Mouse (Mus musculus) midbrain, postnatal 0 days (tissue): ENCODE measurements around the gene Exoc2. TPM values are rescaled to one million over a fixed set of nuclear protein-coding genes. Genes with fewer than 3 reads are reported as not detected.

Source experiments
- ATAC-seq: fragments of 200-750 bp; cut with Nextera tagmentation; 2 replicates; pipeline ENCODE4 v1.8.0; 2017; ENCODE audit warnings: moderate number of reproducible peaks, mild to moderate bottlenecking, moderate TSS enrichment, moderate library complexity; ENCODE audit not compliant: low FRiP score
- DNase-seq: peaks from one replicate; pipeline ENCODE4 v3.0.0-alpha.2; 2015; ENCODE audit warnings: low spot score
- H3K27ac ChIP-seq: fragments of 300-500 bp; sonication (generic); 2 replicates; pipeline ENCODE4 v1.5.1; 2014; ENCODE audit warnings: low read depth, mild to moderate bottlenecking, low read length, mixed read lengths
- H3K27me3 ChIP-seq: fragments of 300-500 bp; sonication (generic); 2 replicates; pipeline ENCODE4 v1.6.1; 2014; ENCODE audit warnings: low read length, control low read depth, mixed read lengths; ENCODE audit not compliant: insufficient read depth
- H3K36me3 ChIP-seq: fragments of 300-500 bp; sonication (generic); 2 replicates; pipeline ENCODE4 v1.6.1; 2014; ENCODE audit warnings: low read length, control low read depth, mixed read lengths; ENCODE audit not compliant: insufficient read depth
- H3K4me1 ChIP-seq: fragments of 300-500 bp; sonication (generic); 2 replicates; pipeline ENCODE4 v1.6.1; 2014; ENCODE audit warnings: mild to moderate bottlenecking, control low read depth, antibody characterized with exemption, low read length, mixed read lengths; ENCODE audit not compliant: insufficient read depth
- H3K4me2 ChIP-seq: fragments of 300-500 bp; sonication (generic); 2 replicates; pipeline ENCODE4 v1.6.1; 2014; ENCODE audit warnings: low read depth, mild to moderate bottlenecking, low read length, mixed read lengths; ENCODE audit not compliant: poor library complexity, severe bottlenecking
- H3K4me3 ChIP-seq: fragments of 300-500 bp; sonication (generic); 2 replicates; pipeline ENCODE4 v1.5.1; 2014; ENCODE audit warnings: low read depth, mild to moderate bottlenecking, low read length, moderate library complexity
- H3K9ac ChIP-seq: fragments of 300-500 bp; sonication (generic); replicated peaks from 2 replicates; pipeline ENCODE4 v1.6.1; 2014; ENCODE audit warnings: mild to moderate bottlenecking, low read length, moderate library complexity, mixed read lengths; ENCODE audit not compliant: poor library complexity, severe bottlenecking
- H3K9me3 ChIP-seq: fragments of 300-500 bp; sonication (generic); 2 replicates; pipeline ENCODE4 v1.6.1; 2016; ENCODE audit warnings: low read length, control low read depth
- CTCF ChIP-seq: IDR thresholded peaks from 2 replicates; pipeline ENCODE4 v1.5.1; 2016; ENCODE audit warnings: antibody characterized with exemption, mild to moderate bottlenecking
- WGBS: fragments of 180-500 bp; shearing (Covaris S2); extraction: QIAGEN DNeasy Blood & Tissue Kit; methylation state at CpG from one replicate; pipeline ENCODE4 v1.1.7; 2014; 5-methylcytosine and 5-hydroxymethylcytosine counted together
- polyA plus RNA-seq: library from polyadenylated mRNA; unstranded; fragments of >200 nt; fragmentation: Nextera tagmentation; extraction: Ambion mirVana; gene quantifications from 2 replicates; pipeline ENCODE4 v1.2.1, GENCODE M21; 2015
- total RNA-seq: library from RNA; depleted of rRNA; stranded (reverse); fragments of >200 nt; gene quantifications from 2 replicates; pipeline ENCODE4 v1.2.3, GENCODE M21; 2014; rRNA removed

The Exoc2 gene
- 57.5 and 71.7 TPM in 2 replicates for total RNA-seq
- 38.2 and 40.0 TPM in 2 replicates for polyA plus RNA-seq

GRCm38 (mm10) chr13:30973501-30974246 lies at the start of gene Exoc2, which contains the start of gene Gm5447:
Gene Exoc2, minus strand, starts transcription at chr13:30974093.
Gene Gm5447, plus strand, starts transcription at chr13:30974204.
- H3K27me3 ChIP-seq: no peaks in the 10 kb centered on the region
- DNase-seq (peak; percentile 87), ATAC-seq (peak; percentile 98)
- peak within 1 kb of the TSS; percentile 94 for H3K4me3 ChIP-seq
- H3K4me2 ChIP-seq: peak within 1 kb of the TSS; percentile 62
- H3K36me3 ChIP-seq: no peaks in the 10 kb centered on the region
- under 1% methylated on average over 48 of the region's 54 CpGs for WGBS
- H3K4me1 ChIP-seq: peaks cover 3% of the 10 kb centered on the region
- peak within 1 kb of the TSS; percentile 96 for H3K9ac ChIP-seq
- peak within 1 kb of the TSS; percentile 93 for H3K27ac ChIP-seq
- TF ChIP-seq CTCF: no peak
- H3K9me3 ChIP-seq: no peaks in the 10 kb centered on the region

DNA sequence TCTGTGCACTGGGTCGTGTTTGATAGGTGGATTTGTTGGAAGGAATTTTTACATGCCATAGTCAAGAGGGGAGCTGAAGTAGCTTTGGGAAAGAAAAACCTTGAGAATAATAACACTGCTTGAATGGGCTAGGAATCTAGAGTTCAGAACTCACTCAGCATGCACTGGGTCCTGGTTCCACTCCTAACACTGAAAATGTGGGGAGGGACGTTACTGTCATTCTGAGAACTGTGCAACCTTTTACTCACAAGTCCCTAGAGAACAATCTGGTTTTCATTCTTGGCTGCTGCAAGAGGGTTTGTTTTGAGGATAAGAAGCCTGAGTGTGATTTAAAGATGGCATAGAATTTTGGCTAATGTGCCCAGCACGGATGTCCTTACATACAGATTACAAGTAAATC lies 49.8 kb upstream of the Exoc2 start:
- Histone ChIP-seq H3K27me3 (no peaks in the 10 kb centered on the region), H3K27ac (no peak overlapping the region), H3K4me2 (no peak overlapping the region), H3K4me3 (no peak overlapping the region), H3K36me3 (no peaks in the 10 kb centered on the region), H3K9me3 (no peaks in the 10 kb centered on the region), H3K9ac (no peak overlapping the region), H3K4me1 (no peaks in the 10 kb centered on the region)
- 81% methylated on average over 3 of the region's 3 CpGs for WGBS
- DNase-seq: no peak
- ATAC-seq: no peak
- TF ChIP-seq CTCF: no peak

DNA sequence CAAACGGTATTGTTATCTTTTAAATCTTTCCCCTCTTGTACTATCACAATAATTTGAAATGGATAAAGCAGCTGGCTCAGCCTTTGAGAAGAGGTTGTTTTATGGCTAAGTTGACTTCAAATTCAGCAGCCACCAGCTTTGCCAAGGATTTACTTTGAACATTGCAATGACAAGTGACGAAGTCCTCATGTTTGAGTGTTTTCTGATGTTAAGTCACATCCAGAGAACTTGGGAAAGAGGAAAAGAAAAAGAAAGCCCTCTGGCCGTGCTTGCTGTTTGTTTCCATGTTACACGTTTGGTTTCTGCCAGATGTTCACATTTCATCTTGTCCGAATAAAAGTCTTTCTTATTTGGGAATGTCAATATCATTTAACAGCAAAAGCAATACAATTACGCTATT lies 48.0 kb upstream of the Exoc2 start:
- TF ChIP-seq CTCF: no peak
- no peak for ATAC-seq
- no peak for DNase-seq
- no peaks in the 10 kb centered on the region for H3K36me3 ChIP-seq
- WGBS: 70% methylated on average over 6 of the region's 6 CpGs
- no peaks in the 10 kb centered on the region for H3K9me3 ChIP-seq
- no peak overlapping the region for H3K27ac ChIP-seq
- no peaks in the 10 kb centered on the region for H3K4me1 ChIP-seq
- no peak overlapping the region for H3K4me2 ChIP-seq
- no peak overlapping the region for H3K9ac ChIP-seq
- no peak overlapping the region for H3K4me3 ChIP-seq
- no peaks in the 10 kb centered on the region for H3K27me3 ChIP-seq

DNA sequence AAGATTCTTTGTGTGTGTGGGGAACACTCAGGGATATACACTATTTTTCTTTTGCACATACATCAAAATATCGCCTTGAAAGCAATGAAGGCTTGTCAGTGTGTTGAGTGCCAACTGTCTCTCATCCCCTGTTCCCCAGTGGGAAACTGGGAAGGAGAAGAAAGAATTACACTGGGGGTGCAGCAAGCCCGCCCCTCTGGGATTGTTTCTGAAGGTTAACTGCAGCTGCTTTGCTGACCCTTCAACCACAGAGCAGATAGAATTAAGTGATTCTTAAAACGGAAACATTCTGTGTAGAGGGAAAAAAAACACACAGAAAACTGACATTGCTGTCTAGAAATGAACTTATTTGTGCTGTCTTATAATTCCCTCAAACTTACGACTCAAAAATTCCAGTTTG lies 47.6 kb upstream of the Exoc2 start:
- 61% methylated on average over 4 of the region's 4 CpGs for WGBS
- H3K27ac ChIP-seq: no peak overlapping the region
- H3K27me3 ChIP-seq: no peaks in the 10 kb centered on the region

GRCm38 (mm10) chr13:31017545-31017944 lies 43.7 kb upstream of the Exoc2 start:
- H3K9me3 ChIP-seq: no peaks in the 10 kb centered on the region
- DNase-seq (no peak), ATAC-seq (no peak)
- no peaks in the 10 kb centered on the region for H3K27me3 ChIP-seq
- H3K27ac ChIP-seq: no peak overlapping the region
- H3K4me3 ChIP-seq: no peak overlapping the region
- H3K9ac ChIP-seq: no peak overlapping the region
- TF ChIP-seq CTCF: no peak
- WGBS: 100% methylated on average over 3 of the region's 3 CpGs
- no peaks in the 10 kb centered on the region for H3K4me1 ChIP-seq
- H3K36me3 ChIP-seq: no peaks in the 10 kb centered on the region
- H3K4me2 ChIP-seq: no peak overlapping the region

More for the DNA sequence above, 47.6 kb upstream of the Exoc2 start:
- no peak for DNase-seq
- Histone ChIP-seq H3K9ac (no peak overlapping the region), H3K4me1 (no peaks in the 10 kb centered on the region), H3K36me3 (no peaks in the 10 kb centered on the region), H3K9me3 (no peaks in the 10 kb centered on the region), H3K4me3 (no peak overlapping the region), H3K4me2 (no peak overlapping the region)
- TF ChIP-seq CTCF: no peak
- ATAC-seq: no peak

DNA sequence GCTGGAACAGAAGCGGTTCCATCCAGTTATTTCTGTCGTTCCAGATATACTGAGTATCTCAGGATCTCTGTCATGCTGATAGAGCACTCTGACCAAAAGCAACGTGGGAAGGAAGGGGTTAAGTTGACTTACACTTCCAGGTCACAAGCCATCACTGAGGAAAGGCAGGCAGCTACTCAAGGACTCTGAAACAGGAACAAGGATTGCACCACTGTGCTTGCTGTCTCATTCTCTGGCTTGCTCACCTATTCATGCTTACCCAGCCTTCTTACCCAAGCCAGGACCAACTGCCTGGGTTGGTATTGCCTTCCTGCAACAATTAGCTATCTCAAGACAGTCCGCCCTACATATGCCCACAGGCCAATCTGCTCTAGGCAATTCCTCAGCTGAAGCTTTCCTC lies 31.1 kb upstream of the Exoc2 start:
- H3K36me3 ChIP-seq: no peaks in the 10 kb centered on the region
- no peak overlapping the region for H3K27ac ChIP-seq
- WGBS: 82% methylated on average over 4 of the region's 4 CpGs
- H3K9me3 ChIP-seq: no peaks in the 10 kb centered on the region
- no peak overlapping the region for H3K4me2 ChIP-seq
- no peak for ATAC-seq
- no peak overlapping the region for H3K9ac ChIP-seq
- no peaks in the 10 kb centered on the region for H3K4me1 ChIP-seq
- no peak overlapping the region for H3K4me3 ChIP-seq
- DNase-seq: no peak
- no peak for TF ChIP-seq CTCF
- no peaks in the 10 kb centered on the region for H3K27me3 ChIP-seq
